Mouse (Mus musculus): ENCODE measurements at regions not wholly inside any gene's neighbourhood (a gene's known extent, or its start where the extent isn't known, plus 50 kb on each side); places are given as distances from the start of the nearest gene placed in this dataset.

- TF ChIP-seq CTCF (IDR thresholded peaks at IDR 0.05; ENCODE audit: extremely low read depth, insufficient read depth, low read length) (no peak), POLR2A (IDR thresholded peaks at IDR 0.05; ENCODE audit: extremely low read depth, insufficient read depth, low read length) (no peak)
These were observed 219.9 kb downstream of the Insig2 start for GRCm38 (mm10) chr1:121112464-121112863.

Measured in cortical plate, adult 2 months (tissue).